Mouse (Mus musculus) layer of hippocampus, postnatal 10 days (tissue): ENCODE measurements around the gene Oaf. TPM values are rescaled to one million over a fixed set of nuclear protein-coding genes. Genes with fewer than 3 reads are reported as not detected.

Experiments
- DNase-seq, 2 experiments: peaks; one replicate each; pipeline ENCODE4 v3.0.0; 2021; ENCODE audit warnings: low spot score in 2 of 2
- long read RNA-seq: library from polyadenylated mRNA; stranded (forward); transcript quantifications from one replicate; pipeline ENCODE4 v2.0.0, GENCODE M21; 2023
- total RNA-seq, 2 experiments: library from RNA; stranded (reverse); gene quantifications; 2 replicates each; pipeline ENCODE4 v1.2.3; 2021

Gene Oaf
- 10 to 100 TPM; 12.2 to 14.6 TPM for total RNA-seq
- long read RNA-seq, transcript Oaf-201 (4 exons, 2,526 nt), result major isoform, 41 of 41 reads
- long read RNA-seq, partial matches to known transcripts, result 0 of 41 reads
- long read RNA-seq, other reads (novel, unspliced or antisense), result 0 of 41 reads

DNA sequence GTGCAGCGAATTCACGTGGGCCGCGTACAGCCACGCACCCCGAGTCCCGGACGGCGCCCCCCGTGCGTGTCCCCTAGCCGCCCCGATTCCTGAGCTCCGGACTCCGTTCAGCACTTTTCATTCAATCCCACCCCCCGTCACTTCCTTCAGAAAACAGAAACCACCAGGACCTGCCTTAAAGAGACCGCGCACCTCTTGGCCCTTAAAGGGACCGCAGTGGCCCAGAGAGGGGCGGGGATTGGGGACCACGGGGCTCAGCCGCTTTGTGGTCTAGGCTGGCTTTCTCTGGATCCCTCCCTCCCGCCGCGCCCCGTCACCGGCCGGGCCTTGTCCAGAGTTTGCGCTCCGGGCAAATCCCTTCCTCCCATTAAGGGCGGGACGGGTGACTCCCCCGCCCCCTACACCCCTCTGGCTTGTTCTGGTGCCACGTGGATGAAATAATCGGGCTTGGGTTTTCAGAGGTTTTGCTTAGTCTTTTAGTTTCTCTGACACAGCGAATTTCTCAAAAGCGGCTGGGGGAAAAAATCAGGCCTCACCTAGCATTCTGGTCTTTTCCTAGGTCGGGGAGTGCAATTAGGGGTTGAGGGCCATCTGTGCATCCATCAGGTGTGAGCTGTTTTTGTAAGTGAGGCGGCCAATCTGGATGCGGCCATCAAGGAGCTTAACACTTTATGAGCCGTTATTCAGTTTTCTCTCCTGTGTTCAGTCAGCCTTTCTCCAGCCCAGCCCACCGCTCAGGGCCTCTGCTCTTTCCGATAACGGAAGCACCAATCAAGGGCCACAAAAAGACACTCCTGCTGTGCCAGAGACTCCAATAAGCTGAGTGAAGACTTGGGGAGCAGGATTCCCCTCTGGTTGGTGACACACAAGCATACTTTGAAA, at the start of gene Oaf:
Gene Oaf, minus strand, starts transcription at position 200 of the 882 bp plus-strand sequence.
- DNase-seq, result peak; percentile 68 to 72

DNA sequence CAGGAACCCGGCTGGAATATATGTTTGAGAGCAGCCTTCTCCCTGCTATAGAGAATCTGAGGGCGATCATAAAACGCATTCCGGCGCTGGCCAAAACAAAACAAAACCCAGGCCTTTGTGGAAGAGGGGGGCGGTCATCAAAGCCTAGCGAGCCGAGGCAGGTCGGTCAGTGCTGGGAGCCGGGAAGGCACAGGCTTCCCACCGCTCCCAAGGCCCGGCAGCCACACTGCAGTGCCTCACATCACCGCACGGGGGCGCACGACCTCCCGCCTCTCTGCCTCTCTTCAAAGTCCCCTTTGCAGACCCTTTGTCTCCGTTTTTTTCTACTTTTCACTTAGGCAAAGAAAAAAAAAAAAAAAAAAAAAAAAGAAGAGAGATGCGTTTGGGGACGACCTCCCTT, 47.2 kb upstream of the Oaf start:
- DNase-seq, result peak; percentile 89

DNA sequence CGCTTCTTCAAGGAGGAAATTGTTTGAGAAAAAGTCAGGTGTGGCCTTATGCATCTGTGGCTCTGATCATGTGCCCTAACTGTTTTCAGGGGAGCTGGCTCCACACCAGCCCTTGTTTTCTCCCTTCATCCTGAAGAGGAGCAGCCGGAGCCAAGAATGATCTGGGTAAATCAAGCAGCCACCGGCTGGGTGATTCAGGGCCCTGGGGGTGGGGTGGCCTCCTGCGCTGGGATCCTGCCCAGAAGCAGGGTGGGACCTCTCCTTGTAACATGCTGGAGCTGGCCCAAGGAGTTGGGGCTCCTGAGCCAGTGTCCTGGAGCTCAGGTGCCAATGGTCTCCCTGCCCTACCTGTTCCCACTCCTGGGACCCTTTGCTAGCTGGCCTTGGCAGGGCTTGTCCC, 45.6 kb upstream of the Oaf start:
- DNase-seq, result no peak

DNA sequence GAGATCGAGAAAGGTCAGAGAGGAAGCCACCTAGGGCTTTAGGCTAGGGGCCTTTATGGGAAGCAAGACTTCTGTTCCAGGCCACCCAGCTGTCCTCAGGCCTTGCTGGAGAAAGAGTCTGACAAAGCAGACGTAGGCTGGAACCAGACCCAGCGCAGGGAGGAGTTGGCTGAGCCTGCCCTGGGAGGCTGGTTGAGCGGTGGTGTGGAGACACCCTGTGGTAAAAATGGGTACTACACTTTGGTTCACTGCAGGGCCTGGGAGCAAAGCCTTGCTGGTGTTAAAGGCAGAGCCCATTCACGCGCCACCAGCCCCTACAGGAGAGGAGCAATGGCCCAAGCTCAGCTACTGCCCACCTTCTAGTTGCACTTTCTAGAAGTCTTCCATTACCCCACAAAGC, 44.6 kb upstream of the Oaf start:
- peak; percentile 88 to 89 for DNase-seq

DNA sequence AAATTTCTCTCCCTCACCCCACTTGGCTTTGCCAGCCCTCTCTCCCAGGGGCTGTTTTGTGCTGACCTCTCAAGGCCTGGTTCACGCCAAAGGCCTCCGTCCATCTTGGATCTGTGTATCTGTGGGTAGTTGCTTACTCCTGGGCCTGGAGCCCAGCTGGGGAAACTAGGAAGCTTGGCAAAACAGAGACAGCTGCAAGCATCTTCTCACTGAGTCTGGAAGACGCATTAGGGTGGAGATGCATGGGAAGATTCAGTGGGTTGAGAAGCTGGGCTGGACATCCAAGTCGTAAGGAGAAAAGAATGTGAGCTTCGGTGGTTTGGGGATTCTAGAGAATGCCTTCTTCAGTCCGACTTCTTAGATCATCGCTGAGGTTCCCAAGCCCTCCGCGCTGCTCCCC, 34.0 kb upstream of the Oaf start:
- no peak for DNase-seq

DNA sequence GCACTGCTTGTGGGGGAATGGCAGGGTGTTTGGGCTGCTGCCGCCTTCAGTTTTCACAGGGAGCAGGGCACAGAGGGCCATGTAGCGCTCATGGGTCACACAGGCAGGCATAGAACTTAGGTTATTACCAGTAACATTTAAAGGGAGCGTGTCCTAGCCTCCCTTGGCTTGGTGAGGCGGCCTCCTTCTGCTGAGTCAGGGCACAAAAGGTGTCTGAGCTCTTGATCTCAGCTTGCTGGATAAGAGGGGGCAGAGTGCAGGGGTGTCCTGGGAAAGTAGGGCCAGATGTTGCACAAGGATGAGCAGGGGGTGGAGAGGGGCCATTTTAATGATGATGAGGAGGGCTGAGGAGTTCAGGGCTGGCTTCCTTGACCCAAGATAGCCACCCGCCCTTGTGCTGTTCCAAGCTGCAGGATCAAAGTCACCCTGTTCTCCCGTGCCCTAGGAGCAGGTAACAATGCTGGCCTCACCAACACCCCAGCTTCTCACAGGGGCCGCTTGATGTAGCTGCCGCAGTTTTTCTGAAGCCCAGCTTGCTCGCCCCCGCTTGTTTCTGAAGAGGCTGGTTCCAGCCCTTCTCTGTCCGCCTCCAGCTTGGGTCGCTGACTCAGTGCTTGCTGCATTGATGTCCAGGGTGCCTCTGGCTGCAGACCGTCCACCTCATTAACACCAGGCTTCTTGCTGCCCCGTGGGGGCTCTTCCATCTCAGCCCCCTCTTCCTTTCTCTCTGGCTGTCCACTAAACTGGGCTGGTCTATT, 32.2 kb upstream of the Oaf start:
- DNase-seq, result no peak

DNA sequence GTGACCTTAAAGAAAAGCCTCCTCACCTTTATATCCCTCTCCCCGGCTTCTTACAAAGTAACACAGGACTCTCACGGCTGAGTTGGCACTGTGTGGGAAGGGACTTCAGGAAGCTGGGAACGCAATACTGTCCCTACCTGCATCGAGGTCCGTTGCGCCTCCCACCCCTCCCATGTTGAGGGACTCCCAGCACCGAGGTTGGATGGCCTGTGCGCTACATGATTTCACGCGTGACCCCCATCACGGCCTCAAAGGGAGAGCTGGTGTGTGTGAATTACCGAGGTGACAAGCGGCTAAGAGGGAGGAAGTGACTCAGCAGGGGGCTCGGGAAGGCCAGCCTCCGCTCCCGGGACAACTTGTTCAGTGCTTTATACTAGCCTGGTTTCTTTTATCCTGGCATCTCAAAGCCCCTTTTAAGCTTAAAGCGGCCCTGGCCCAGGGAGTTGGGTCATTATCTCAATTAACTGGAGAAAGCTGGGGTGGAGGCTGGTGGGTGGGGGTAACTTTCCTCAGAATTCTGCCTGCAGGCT, 31.1 kb upstream of the Oaf start:
- peak; percentile 37 to 62 for DNase-seq

DNA sequence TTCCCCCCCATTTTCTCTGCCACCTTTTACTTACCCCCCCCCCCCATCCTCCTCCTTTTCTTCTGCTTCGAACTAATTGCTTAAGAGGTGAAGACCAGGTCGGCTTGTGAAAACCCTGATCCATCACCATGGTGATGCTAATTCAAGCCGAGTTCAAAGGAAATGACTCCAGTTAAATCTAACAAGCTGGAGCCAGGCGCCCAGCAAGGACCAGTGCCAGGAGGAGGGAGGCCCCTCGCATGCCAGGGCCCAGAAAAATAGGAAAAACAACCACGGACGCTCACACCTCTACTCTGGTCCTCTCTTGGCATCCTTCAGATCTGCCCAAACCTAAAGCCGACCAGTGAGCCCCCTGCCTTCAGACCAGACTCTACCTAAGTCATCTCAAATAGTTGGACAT, 29.5 kb upstream of the Oaf start:
- peak; percentile 32 to 55 for DNase-seq

DNA sequence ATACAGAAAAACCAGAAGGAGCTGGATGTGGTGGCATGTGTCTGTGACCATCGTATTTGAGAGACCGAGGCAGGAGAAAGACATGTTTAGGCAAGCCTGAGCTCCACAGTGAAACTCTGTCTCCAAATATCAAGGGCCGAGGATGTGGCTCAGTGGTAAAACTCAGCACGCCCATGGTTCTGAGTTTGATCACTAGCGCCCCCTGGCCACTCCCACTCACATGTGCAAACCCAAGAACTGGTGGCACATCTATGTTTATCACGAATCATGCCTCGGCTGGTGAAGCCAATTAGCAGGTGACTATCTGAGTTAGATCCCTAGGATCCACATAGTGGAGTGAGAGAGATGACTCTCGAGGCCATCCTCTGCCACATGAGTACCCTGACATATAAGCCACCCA, 27.6 kb upstream of the Oaf start:
- no peak for DNase-seq

DNA sequence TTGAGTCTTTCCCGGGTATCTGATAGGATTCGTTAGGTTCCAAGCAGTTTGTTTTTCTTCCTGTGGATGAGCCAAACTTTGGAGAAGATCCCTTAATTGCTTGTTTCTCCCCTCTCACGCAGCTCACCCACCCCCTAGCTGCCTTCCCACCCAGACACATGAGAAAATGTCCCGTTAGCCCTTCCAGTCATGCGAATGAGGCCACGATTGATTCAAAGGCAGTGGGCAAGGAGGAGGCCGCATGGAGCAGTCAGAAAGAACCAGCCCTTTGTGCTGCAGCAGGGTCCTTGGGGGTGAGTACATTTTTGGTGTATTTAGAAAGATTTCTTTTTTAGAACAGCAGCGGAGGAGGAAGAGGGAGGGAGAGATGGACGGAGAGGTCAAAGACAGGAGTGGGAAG, 25.5 kb upstream of the Oaf start:
- no peak for DNase-seq

DNA sequence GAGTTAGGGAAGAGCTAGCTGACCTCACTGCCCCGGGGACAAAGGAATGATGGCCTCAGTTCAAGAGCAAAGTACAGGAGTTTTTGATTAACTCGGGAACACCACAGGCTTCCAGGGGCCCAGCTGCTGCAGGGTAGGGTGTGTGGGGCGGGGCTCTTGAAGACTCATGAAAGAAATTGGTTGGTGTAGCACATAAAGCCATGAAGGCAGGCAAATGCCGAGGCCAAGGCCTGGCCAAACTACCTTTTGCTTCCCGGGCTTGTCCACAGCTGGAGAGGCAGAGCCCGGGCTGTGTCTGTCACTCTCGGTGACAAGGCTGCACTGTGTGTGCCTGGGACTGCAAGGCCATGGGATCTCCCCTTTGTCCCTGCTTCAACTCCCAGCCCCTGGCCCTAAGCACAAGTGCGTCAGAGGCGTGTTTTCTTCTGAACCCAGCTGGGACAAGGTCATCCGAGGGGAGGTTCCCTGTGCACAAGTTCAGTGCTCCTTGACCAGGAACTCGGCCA, 24.3 kb upstream of the Oaf start:
- DNase-seq, result no peak

DNA sequence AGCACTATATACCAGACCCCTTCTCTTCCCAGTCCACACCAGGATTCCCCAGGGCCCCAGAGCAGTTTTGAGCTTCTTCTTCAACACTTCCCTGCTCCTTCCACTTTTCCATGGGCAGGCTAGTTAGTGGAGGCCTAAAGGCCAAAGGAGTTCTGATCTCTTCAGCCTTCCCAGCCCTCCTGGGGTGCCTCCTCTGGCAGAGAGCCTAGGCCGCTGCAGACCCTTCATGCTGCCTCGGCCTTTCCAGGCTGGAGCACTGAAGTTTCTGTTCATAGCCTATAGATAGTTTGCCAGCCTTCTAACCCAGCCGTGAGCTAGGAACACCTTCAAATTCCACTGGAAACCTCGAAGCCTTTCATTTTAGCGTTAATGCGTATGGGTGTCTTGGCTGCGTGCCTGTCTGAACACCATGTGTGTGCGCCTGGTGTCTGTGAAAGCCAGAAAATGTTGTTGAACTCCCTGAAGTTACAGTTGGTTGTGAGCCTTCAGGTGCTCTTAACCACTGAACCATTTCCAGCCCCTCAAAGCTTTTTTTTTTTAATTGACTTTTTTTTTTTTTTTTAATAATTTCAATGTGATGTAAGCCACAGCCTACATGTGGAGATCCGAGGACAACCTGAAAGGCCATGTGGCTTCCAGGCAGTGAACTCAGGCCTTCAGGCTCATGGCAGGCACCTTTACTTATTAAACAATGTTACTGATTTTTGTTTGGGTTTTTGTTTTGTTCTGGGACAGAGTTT, 23.3 kb upstream of the Oaf start:
- DNase-seq, result no peak

DNA sequence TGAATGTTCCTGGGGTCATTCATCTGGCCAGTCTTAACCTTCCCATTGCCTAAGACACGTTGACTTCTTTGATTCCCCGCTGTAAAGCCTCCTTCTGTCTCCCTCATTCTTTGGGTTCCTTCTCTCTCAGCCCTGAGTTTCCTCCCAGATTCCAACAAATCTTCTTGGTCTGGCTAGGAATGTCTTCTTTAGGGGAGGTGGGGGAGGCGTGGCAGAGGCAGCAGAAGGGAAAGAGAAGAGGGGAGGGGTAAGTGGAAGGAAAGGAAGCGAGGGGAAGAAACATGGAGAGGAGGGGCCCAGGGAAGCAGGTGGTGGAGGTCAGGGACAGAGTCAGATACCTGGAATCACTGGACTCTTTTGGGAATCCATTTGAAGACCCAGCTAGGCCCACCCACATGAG, 22.7 kb upstream of the Oaf start:
- no peak for DNase-seq

DNA sequence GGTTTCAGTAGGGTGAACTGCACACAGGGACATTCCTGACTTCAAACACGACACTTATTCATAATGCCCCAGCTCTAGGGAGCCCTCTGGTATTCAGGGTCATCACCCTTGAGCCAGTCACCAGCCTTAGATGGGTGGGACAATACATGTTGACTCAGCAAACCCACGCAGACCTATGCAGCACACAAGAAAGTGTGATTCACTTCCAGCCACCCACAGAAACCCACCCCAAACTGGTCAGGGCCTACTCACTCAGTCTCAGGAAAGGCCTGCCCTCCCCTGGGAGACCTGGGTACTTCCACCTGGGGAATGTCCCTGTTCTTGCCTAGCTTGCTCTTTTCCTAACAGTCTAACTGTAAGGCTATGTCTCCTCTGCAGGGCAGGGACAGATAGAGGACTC, 22.2 kb upstream of the Oaf start:
- no peak for DNase-seq

DNA sequence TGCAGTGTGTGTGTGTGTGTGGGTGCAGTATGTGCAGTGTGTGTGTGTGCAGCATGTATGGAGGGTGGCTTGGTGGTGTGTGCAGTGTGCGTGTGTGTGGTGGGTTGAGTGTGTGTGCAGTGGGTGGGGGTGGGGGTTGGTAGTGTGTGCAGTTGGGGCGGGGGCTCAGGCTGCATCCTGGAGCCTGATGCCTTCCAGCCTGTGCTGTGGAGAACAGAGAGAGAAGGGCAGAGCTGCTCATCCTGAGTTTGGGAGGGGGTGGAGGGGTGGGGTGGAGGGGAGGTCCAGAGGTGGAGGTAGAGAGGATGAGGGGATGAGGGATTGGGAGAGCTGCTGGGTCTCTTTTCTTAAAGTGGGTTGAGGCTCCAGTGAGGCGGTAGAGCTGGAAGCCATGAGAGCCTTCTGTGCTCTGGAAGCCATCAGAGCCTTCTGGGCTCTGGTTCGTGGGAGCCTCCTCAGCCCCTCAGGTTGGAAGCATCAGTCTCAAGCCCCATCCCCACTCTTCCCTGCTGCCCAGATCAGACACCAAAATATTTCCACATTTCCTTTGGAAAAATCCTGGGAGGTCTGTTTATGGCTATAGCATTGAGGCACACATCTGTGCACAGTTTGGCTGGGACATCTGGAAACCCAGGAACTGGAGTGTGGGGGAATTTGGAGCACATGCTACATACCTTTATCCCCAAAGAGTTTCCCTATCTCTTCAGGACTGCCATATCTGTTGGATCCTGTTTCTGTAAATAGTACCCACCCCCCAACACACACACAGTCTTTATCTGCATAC, 21.6 kb upstream of the Oaf start:
- no peak for DNase-seq

DNA sequence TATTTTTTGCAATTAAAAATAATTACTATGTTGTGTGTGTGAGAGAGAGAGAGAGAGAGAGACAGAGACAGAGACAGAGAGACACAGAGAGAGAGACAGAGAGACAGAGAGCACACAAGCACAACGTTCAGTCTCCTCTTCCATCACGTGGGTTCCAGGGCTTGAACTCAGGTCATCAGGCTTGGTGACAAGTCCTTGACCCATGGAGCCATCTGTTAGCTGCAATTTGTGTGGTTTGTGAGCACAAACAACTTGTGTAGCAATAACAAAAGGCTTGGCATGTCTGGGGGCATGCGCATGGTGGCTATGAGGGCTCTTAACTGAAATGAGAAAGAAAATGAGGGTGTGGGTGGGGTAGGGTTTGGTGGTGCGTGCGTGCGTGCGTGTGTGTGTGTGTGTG, 20.9 kb upstream of the Oaf start:
- no peak for DNase-seq

DNA sequence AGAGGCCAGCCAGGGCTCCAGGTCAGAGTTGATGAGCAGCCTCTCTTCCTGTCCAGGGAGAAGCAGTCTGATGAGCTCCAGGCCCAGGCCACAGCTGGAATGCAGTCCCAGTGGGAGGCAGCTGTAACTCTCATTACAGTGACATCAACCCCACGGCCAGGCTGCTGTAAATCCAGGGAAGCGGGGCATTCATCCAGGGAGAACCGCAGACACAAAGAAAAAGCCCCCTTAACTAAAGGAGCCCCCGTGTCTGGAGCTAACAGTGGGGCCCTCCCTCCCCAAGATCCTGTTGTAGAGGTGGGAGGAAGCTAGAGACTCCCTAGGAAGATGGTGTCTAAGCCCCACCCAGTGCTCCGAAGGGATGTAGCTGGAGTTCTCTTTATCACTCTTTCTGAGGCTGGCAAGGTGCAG, 13.6 kb upstream of the Oaf start:
- DNase-seq, result no peak

DNA sequence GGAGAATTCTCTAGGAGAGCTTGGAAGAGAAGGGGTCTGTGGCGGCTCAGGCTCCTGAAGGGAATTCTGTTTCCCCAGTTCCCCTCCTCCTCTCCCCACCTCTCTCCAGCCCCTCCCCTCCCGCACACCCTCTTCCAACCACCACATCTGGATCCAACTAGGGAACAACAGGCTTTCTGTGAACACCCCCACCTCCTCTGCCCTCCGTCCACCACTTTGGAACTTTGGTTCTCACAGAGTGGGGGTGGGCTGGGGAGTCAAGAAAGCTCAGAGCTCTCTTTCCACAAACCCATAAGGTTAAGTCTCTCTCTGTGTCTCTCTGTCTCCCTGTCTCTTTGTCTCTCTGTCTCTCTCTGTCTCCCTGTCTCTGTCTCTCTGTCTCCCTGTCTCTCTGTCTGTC, 13.1 kb upstream of the Oaf start:
- DNase-seq, result no peak

DNA sequence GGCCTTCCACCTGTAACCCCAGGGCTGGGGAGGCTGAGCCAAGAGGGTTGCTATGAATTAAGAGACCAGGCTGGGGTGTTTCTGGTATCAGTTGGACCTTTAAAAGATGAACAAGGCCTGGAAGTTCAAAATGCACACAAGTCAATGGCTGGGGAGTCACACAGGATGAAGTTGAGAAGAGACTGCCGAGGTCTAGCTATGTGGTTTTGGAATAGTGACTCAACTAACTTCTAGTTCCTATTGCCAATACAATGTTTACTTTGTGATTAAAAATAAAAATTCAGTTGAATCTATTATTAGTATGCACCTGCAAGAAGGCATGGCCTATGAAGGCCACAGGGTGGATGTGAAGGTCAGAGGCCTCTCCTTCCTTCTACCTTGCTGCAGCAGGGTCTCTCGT, 12.1 kb upstream of the Oaf start:
- no peak for DNase-seq

DNA sequence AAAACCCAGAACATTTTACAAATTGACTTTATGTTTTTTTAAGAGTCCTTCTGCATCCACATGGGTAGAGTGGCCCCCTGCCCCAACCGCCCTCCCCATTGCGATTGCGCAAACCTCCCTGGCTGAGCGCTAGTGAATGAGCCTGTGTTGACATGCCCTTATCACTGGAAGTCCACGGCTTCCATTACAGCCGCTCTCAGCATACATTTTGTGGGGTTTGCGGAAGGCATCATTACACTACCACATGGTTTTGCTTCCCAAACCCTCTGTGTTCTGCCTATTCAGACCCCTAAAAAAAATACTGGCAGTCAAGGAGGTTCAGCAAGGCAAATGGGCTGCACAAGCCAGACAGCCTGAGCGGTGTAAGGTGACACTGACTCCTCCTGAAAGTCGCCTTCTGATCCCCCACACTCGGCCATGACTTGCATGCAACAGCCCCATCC, 7.0 kb upstream of the Oaf start:
- no peak for DNase-seq
